Mouse (Mus musculus) gastrocnemius, adult 18-20 months (tissue): ENCODE measurements around the gene Tulp2. TPM values are rescaled to one million over a fixed set of nuclear protein-coding genes. Genes with fewer than 3 reads are reported as not detected.

Experiments
- DNase-seq: peaks from one replicate; pipeline ENCODE4 v3.0.0; 2021; ENCODE audit warnings: low spot score
- long read RNA-seq, 2 experiments: library from polyadenylated mRNA; stranded (forward); transcript quantifications; one replicate each; pipeline ENCODE4 v2.0.0; 2021
- total RNA-seq, 2 experiments: library from RNA; stranded (reverse); gene quantifications; 2 replicates each; pipeline ENCODE4 v1.2.3; 2021

Gene Tulp2
- total RNA-seq, result not detected
- long read RNA-seq, experiment 1, result 0 reads
- long read RNA-seq, experiment 2, result 0 reads

- DNase-seq, result peak; percentile 76
Observed at GRCm38 (mm10) chr7:45481374-45481927, at the start of gene Tulp2. Gene Tulp2, plus strand, starts transcription at chr7:45481877.

- no peak for DNase-seq
Observed at GRCm38 (mm10) chr7:45433835-45434202, 47.9 kb upstream of the Tulp2 start.

DNA sequence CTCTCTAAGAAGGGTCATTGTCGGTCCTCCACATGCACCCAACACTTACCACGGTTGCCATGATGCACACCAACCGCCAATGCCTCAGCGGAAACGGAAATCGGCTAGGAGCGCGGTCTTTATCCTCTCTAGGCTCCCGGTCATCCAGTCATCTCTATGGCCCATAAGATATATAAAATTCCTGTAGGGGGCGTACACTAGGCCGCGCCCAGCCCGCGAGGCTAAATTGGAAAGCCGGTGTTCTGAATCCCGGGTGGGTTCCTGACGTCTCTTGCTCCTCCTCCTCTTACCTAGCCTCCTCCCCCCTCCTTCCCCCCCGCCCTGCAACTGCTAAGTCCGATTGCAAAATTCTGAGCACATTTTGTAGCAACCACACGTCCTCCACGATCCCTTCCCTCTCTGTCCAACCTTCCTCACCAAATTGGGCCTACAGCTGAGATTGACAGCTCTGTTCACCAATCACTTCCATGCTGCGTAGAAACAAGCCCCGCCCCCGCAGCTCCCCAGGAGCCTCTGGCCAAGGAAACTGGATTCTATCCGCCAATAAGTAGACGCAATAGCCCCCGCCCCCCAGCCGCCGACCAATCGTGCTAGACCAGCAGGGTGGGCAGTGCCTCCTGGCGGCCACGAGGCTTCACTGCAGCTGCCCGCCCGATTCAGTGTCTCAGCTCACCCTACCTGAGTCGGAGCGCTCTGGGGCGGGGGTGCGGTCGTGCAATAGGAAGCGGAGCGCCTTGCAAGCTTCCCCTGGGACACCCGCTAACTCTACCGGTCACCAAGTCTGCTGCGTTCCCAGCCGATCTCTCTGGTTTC lies 47.3 kb upstream of the Tulp2 start, which contains the start of gene Gys1:
Gene Gys1, plus strand, starts transcription at position 642 of the 813 bp plus-strand sequence.
- peak; percentile 100 for DNase-seq

DNA sequence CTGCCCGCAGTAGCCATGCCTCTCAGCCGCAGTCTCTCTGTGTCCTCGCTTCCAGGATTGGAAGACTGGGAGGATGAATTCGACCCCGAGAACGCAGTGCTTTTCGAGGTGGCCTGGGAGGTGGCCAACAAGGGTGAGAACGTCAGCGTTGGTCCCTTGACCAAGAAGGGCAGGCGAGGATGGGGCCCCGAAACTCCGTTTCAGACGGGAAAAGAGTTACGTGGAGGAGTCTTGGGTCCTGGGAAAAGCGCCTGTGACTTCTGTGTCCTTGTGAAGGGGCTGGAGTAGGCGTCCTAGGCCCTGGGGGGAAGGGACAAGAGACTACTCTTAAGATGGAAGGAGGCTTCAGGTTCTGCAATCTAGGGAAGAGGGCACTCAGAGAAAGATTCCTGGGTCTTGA lies 46.6 kb upstream of the Tulp2 start:
- DNase-seq, result no peak

DNA sequence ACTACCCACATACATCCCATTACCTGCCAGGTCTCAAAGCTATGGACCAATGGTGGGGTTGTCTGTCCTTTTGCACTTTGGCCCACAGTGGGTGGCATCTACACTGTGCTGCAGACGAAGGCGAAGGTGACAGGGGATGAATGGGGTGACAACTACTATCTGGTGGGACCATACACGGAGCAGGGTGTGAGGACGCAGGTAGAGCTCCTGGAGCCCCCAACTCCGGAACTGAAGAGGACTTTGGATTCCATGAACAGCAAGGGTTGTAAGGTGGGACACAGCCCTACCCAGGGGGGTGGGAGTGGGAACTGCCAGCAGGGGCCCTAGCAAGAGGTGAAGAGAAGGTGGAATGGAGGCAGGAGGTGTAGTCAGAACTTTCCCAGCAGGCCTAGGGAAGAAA lies 45.2 kb upstream of the Tulp2 start:
- no peak for DNase-seq

DNA sequence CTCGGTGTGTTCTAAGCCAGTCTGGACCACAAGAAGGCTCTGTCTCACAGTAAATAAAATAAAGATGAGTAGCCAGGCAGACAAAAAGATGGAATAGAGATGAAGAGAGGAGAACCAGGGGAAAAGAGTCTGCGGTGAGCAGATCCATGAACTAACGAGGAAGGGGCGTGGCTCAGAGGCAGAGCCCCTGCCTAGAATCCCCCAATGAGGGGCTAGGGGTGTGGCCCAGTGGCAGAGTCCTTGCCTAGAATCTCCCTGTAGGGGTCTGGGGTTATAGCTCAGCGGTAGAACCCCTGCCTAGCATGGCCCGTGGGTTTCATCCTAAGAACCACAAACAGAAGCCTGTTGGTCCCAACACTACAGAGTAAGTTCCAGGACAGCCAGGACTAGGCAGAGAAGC lies 44.6 kb upstream of the Tulp2 start:
- no peak for DNase-seq

GRCm38 (mm10) chr7:45437521-45438276 lies 44.0 kb upstream of the Tulp2 start, which contains the start of gene Ruvbl2:
Gene Ruvbl2, minus strand, starts transcription at chr7:45438096.
- peak; percentile 85 for DNase-seq

- DNase-seq, result peak; percentile 76
Observed at GRCm38 (mm10) chr7:45443526-45444420, 37.9 kb upstream of the Tulp2 start.

- DNase-seq, result no peak
Observed at GRCm38 (mm10) chr7:45446589-45446988, 35.1 kb upstream of the Tulp2 start.

DNA sequence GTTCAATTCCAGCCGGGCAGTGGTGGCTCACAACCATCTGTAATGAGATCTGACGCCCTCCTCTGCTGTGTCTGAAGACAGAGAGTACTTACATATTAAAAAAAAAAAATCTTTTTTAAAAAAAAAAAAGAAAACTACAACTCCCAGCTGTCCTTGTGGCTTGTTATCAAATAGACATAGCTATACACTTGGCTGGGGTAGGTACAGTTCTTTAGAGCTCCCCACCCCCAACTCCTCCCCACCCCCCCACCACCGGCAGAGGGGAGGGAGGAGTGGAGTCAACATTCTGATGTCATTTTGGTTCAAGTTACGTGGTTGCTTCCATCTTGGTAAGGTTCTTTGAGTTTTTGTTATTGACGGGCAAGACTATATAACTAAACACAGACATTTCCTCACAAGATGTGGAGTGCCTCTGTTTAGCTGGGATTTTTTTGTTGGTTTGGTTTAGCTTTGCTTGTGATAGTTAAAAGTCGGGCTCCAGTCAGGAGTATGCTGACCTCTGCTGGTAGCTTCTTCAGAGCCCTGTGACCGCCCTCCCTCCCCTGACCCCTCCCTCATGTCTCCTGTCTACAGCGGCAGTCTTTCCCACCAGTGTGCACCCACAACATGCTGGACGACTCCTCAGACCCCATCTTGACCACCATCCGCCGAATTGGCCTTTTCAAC lies 34.2 kb upstream of the Tulp2 start:
- DNase-seq, result no peak

- DNase-seq, result no peak
Observed at GRCm38 (mm10) chr7:45449974-45450373, 31.7 kb upstream of the Tulp2 start.

DNA sequence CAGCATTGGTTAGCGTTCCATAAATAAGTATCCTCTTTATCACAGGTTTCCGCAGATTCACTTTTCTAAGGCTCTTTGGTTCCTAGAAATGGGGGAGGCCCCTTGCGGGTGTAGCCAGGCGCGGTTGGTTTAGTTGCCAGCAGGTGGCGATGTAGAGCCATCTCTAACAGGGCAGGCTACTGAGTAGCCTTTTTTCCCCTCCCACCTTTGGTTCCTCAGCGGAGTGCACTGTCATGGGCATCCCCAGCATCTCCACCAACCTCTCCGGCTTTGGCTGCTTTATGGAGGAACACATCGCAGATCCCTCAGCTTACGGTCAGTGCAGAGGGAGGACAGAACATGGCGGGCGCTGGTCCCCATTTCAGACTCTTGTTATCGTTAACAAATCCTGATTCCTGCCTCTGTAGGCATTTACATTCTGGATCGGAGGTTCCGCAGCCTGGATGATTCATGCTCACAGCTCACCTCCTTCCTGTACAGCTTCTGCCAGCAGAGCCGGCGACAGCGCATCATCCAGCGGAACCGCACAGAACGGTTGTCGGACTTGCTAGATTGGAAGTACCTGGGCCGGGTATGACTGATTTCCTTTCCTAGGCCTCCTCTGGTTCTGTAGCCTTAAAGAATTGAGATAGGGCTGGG lies 30.2 kb upstream of the Tulp2 start:
- DNase-seq, result peak; percentile 85

DNA sequence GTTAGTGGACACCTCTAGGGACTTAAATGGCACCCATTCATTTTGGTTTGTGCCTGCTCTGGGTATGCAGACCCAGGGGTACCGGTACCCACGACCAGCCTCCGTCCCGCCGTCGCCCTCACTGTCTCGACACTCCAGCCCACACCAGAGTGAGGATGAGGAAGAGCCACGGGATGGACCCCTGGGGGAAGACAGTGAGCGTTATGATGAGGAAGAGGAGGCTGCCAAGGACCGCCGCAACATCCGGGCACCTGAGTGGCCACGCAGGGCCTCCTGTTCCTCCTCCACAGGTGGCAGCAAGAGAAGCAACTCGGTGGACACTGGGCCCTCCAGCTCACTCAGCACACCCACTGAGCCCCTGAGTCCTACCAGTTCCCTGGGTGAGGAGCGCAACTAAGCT lies 26.7 kb upstream of the Tulp2 start:
- DNase-seq, result no peak

- DNase-seq, result no peak
Observed at GRCm38 (mm10) chr7:45455932-45456696, 25.6 kb upstream of the Tulp2 start.

- no peak for DNase-seq
Observed at GRCm38 (mm10) chr7:45456721-45457203, 24.9 kb upstream of the Tulp2 start.

DNA sequence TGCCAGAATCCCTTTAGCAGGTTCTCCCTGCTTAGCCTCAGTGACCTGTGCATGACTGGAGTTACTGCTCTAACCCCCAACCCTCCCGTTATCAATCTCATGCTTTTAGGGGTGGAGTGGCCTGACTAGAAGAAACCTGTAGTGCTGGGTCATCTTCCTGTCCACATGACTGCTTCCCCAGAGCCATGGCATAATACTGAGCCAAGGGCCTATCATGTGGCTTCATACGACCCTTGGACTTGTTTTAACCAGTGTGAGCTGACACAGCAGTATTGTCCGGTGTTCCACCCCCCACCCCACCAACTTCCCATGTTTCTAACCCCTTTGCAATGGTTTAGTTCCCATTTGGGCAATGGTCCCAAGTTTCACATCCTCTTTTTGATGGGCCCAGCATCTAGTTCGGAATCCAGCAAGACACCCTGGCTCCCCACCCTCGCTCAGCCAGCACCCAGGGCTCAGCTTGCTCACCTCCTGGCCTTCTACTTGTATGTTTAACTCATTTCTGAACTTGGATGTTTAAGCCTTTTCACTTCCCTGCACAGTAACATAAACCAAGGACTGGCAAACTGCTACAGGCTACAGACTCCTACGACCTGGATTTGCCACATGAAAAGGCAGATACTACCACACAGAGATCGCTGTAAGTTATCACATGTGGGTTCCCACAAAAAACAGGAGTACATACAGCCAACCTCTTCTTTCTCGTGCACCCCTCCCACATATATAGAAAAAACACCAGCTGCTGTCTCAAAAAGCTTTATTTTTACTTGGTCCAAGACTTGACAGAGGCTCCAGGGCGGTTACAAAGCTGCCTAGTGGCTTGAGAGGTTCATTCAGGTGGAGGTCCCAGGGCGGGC lies 24.2 kb upstream of the Tulp2 start:
- DNase-seq, result peak; percentile 65

- peak; percentile 59 for DNase-seq
Observed at GRCm38 (mm10) chr7:45458748-45459563, 22.7 kb upstream of the Tulp2 start.
